Mouse (Mus musculus): ENCODE measurements around the gene Igfbp6. TPM values are rescaled to one million over a fixed set of nuclear protein-coding genes. Genes with fewer than 3 reads are reported as not detected.

The Igfbp6 gene
- polyA plus RNA-seq, 2 experiments, result 0.66 to 0.95 TPM

DNA sequence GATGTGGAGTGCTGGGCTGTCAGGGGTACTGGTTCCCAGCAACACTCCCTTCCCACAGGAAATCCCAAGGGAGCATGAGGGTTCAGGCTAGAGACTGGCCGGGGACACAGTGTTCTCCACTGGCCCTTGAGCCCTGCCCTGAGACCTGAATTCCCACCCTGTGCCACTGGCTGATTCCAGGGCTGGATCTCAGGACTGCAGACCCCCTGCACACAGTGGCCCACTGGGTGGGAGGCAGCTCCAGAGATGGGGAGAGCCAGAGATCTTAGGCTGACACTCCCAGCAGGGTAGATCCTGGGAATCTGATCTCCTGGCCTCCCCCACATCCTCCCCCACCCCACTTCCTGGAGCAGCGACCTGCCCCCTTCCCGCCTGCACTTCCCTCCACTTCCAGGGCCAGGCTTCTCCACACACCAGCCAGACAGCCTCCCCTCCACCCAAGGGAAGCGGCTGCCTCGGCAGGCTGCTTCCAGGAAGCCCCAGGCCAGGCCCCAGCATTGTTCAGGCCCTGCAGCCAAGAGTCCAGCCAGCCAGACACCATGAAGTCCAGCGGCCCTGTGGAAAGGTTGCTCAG lies 41.5 kb upstream of the Igfbp6 start:
- no peak overlapping the region for H3K9ac ChIP-seq (replicated peaks)
- no peak for ATAC-seq (ENCODE audit: insufficient read depth)
- no peak for TF ChIP-seq CTCF (IDR thresholded peaks at IDR 0.05; ENCODE audit: low read depth)
- TF ChIP-seq EP300 (IDR thresholded peaks at IDR 0.05; ENCODE audit: low read depth), result no peak
- no peaks in the 10 kb centered on the region for H3K9me3 ChIP-seq (ENCODE audit: control insufficient read depth, low read length)
- no peak overlapping the region for H3K27ac ChIP-seq
- peaks cover 12% of the 10 kb centered on the region for H3K27me3 ChIP-seq (ENCODE audit: control insufficient read depth, insufficient read depth, low read length)
- peaks cover 0 to 15% of the 10 kb centered on the region in 2 experiments; a peak in 2 of 4 replicates for H3K4me1 ChIP-seq (replicated peaks; ENCODE audit: control insufficient read depth in 2 of 2, insufficient read depth in 2 of 2, low read length in 1 of 2)
- H3K36me3 ChIP-seq (replicated peaks; ENCODE audit: control insufficient read depth, insufficient read depth, low read depth), result no peaks in the 10 kb centered on the region
- peak overlapping the region; percentile 40 for H3K4me2 ChIP-seq (ENCODE audit: low read depth)
- no peak for DNase-seq (ENCODE audit: low read depth in 3 of 3, low spot score in 3 of 3)
- 39% methylated on average over 6 of the region's 6 CpGs for WGBS (ENCODE audit: insufficient replicate concordance)
- peak overlapping the region; percentile 21 to 29 for H3K4me3 ChIP-seq (ENCODE audit: insufficient read depth in 1 of 2, low read depth in 2 of 2, low read length in 2 of 2)

DNA sequence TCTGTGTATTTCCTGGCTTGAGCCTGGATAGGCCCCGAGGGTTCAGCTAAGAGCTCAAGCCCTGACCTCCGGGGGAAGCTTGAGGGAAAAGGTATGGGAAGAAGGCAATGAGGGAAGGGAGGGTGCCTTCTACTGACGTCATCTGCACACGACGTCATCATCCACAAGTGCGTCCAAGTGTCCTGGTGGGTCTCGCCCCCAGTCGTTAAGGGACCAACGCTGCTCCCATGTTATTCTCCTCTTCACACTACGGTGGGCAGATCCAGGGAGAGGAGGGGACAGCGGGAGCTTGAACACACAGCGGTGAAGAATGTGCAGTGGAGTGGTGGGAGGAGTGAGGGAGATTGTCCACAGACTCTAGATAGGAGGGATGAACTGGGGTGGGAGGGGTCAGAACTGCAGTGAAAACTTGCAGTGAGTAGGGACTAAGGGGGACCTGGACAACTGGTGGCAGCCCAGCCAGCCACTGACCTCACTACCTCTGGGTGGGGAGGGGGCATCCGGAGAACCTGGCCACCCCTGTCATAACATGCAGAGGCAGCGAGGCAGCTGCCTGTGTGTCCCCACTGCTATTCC lies 40.7 kb upstream of the Igfbp6 start:
- WGBS (ENCODE audit: insufficient replicate concordance), result 26% methylated on average over 14 of the region's 14 CpGs
- no peak for DNase-seq (ENCODE audit: low read depth in 3 of 3, low spot score in 3 of 3)
- H3K4me1 ChIP-seq (replicated peaks; ENCODE audit: control insufficient read depth in 2 of 2, insufficient read depth in 2 of 2, low read length in 1 of 2), result peaks cover 0 to 17% of the 10 kb centered on the region in 2 experiments; a peak in 2 of 4 replicates
- no peak for ATAC-seq (ENCODE audit: insufficient read depth)
- no peaks in the 10 kb centered on the region for H3K36me3 ChIP-seq (replicated peaks; ENCODE audit: control insufficient read depth, insufficient read depth, low read depth)
- no peak overlapping the region for H3K27ac ChIP-seq
- no peaks in the 10 kb centered on the region for H3K9me3 ChIP-seq (ENCODE audit: control insufficient read depth, low read length)
- peaks cover 12% of the 10 kb centered on the region for H3K27me3 ChIP-seq (ENCODE audit: control insufficient read depth, insufficient read depth, low read length)
- no peak for TF ChIP-seq CTCF (IDR thresholded peaks at IDR 0.05; ENCODE audit: low read depth)
- no peak for TF ChIP-seq EP300 (IDR thresholded peaks at IDR 0.05; ENCODE audit: low read depth)
- peak overlapping the region; percentile 40 for H3K4me2 ChIP-seq (ENCODE audit: low read depth)
- H3K9ac ChIP-seq (replicated peaks), result no peak overlapping the region
- H3K4me3 ChIP-seq (ENCODE audit: insufficient read depth in 1 of 2, low read depth in 2 of 2, low read length in 2 of 2), result peak overlapping the region; percentile 21 to 29

DNA sequence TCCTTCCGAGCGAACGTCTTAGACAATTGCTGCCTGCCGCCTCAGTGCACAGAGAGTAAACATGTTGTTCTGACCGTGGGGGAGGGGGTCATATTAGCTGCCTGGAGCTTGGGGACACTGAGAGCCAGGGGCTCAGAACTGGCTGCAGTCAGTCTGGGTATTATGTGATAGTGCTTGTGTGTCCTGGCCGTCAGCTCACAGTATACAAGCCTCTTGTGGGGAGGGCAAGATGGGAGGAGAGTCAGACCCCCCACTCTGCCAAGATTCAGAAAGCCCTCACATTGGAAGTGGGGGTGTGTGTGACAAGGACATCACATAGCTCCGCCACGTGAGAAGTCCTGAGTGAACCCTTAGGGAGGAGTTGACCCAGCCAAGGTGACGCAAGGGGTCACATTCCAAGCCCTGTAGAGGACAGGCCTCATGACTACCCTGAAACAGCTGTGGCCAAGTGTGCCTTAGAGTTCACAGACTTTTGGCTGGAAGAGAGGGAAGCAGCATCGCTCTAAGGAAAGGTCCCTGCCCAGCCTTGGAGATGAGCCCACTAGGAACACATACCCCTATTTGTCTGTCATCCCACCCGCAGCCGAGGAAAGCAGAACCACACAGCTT lies 40.1 kb upstream of the Igfbp6 start:
- Histone ChIP-seq H3K4me1 (replicated peaks; ENCODE audit: control insufficient read depth in 2 of 2, insufficient read depth in 2 of 2, low read length in 1 of 2) (peaks cover 0 to 17% of the 10 kb centered on the region in 2 experiments; a peak in 2 of 4 replicates), H3K9ac (replicated peaks) (no peak overlapping the region), H3K27me3 (ENCODE audit: control insufficient read depth, insufficient read depth, low read length) (peaks cover 12% of the 10 kb centered on the region), H3K9me3 (ENCODE audit: control insufficient read depth, low read length) (no peaks in the 10 kb centered on the region), H3K27ac (no peak overlapping the region), H3K4me2 (ENCODE audit: low read depth) (peak overlapping the region; percentile 3; the same call in 1 of the 2 replicates), H3K4me3 (ENCODE audit: insufficient read depth in 1 of 2, low read depth in 2 of 2, low read length in 2 of 2) (peak overlapping the region; percentile 1 to 29; a peak in 1 of 4 replicates), H3K36me3 (replicated peaks; ENCODE audit: control insufficient read depth, insufficient read depth, low read depth) (no peaks in the 10 kb centered on the region)
- WGBS (ENCODE audit: insufficient replicate concordance), result 41% methylated on average over 12 of the region's 12 CpGs
- DNase-seq (ENCODE audit: low read depth in 3 of 3, low spot score in 3 of 3) (no peak), ATAC-seq (ENCODE audit: insufficient read depth) (no peak)
- TF ChIP-seq CTCF (IDR thresholded peaks at IDR 0.05; ENCODE audit: low read depth) (no peak), EP300 (IDR thresholded peaks at IDR 0.05; ENCODE audit: low read depth) (no peak)

DNA sequence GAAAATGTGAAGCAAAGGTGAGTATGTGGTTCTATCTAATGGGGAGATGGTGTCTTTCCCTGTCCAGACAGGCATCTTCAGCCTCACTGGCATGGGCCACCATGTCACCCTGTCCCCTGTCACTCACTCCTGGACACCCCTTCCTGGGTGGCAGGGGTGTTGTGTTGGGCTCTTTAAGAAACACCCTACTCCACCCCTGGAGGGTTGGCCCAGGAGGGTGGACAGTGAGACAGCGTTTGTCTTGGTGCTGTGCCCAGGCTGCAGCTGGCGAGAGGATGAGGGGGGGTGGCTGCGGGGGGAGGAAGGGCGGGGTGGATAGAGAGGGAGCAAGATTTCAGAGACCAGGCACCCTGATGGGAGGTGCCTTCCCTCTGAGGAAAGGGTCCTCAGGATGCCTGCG lies 38.8 kb upstream of the Igfbp6 start:
- Histone ChIP-seq H3K27me3 (ENCODE audit: control insufficient read depth, insufficient read depth, low read length) (peaks cover 10% of the 10 kb centered on the region), H3K4me3 (ENCODE audit: insufficient read depth in 1 of 2, low read depth in 2 of 2, low read length in 2 of 2) (no peak overlapping the region), H3K9me3 (ENCODE audit: control insufficient read depth, low read length) (no peaks in the 10 kb centered on the region), H3K4me1 (replicated peaks; ENCODE audit: control insufficient read depth in 2 of 2, insufficient read depth in 2 of 2, low read length in 1 of 2) (peaks cover 0 to 17% of the 10 kb centered on the region in 2 experiments; a peak in 2 of 4 replicates), H3K9ac (replicated peaks) (no peak overlapping the region), H3K36me3 (replicated peaks; ENCODE audit: control insufficient read depth, insufficient read depth, low read depth) (no peaks in the 10 kb centered on the region), H3K27ac (no peak overlapping the region), H3K4me2 (ENCODE audit: low read depth) (no peak overlapping the region)
- 40% methylated on average over 5 of the region's 5 CpGs for WGBS (ENCODE audit: insufficient replicate concordance)
- TF ChIP-seq CTCF (IDR thresholded peaks at IDR 0.05; ENCODE audit: low read depth), result no peak
- no peak for TF ChIP-seq EP300 (IDR thresholded peaks at IDR 0.05; ENCODE audit: low read depth)
- ATAC-seq (ENCODE audit: insufficient read depth), result no peak
- DNase-seq (ENCODE audit: low read depth in 3 of 3, low spot score in 3 of 3), result no peak

Measured in liver, embryonic 14.5 days (tissue).